Mouse (Mus musculus): ENCODE measurements around the gene Gbp7. TPM values are rescaled to one million over a fixed set of nuclear protein-coding genes. Genes with fewer than 3 reads are reported as not detected.

Gbp7 gene
- polyA plus RNA-seq, 1 experiment from 2014 or later: 1.5 TPM

DNA sequence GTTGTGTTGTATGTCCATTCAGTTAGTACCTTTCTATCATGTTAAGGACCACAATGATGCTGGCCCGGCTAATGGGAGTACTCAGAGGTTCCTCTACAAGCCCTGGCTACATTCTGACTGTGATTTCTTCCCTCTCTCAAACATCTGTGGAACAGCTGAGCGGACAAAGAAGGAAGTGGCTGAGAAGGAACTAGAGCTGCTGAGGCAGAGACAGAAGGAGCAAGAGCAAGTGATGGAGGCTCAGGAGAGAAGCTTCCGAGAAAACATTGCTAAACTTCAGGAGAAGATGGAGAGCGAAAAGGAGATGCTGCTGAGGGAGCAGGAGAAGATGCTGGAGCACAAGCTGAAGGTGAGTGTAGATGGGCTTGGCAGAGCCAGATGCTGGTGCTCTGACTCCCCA, 40.6 kb downstream of the Gbp7 start:
- ATAC-seq (ENCODE audit: low FRiP score): no peak
- no peaks in the 10 kb centered on the region for H3K4me1 ChIP-seq
- 90% methylated on average over 4 of the region's 4 CpGs for WGBS
- no peaks in the 10 kb centered on the region for H3K36me3 ChIP-seq
- no peak overlapping the region for H3K4me3 ChIP-seq
- no peak overlapping the region for H3K27ac ChIP-seq
- H3K27me3 ChIP-seq: no peaks in the 10 kb centered on the region
- H3K4me2 ChIP-seq (replicated peaks): no peak overlapping the region
- H3K9ac ChIP-seq: no peak overlapping the region
- no peaks in the 10 kb centered on the region for H3K9me3 ChIP-seq (replicated peaks)

DNA sequence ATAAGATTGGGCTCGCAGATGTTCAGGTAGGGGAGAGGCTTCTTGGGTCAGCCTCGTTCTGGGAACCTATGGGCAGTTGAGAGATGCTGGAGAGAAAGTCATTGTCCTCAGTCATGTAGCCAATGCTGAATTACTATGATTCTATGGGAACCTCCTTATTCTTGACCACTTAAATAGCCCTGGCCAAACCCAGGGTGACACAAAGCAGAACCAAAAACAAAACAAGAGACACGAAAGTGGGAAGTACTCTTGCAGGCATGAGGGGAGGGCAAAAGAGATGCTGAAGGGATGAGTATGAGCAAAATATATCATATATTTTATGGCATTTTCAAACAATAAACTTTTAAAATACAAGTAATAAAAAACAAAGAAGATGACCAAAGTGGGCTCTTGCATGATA, 47.0 kb downstream of the Gbp7 start:
- Histone ChIP-seq H3K4me3 (no peak overlapping the region), H3K27ac (no peak overlapping the region), H3K36me3 (no peaks in the 10 kb centered on the region), H3K4me1 (no peaks in the 10 kb centered on the region), H3K9ac (no peak overlapping the region), H3K9me3 (replicated peaks) (no peaks in the 10 kb centered on the region), H3K4me2 (replicated peaks) (no peak overlapping the region), H3K27me3 (no peaks in the 10 kb centered on the region)
- WGBS: 86% methylated on average over 3 of the region's 3 CpGs
- no peak for ATAC-seq (ENCODE audit: low FRiP score)

DNA sequence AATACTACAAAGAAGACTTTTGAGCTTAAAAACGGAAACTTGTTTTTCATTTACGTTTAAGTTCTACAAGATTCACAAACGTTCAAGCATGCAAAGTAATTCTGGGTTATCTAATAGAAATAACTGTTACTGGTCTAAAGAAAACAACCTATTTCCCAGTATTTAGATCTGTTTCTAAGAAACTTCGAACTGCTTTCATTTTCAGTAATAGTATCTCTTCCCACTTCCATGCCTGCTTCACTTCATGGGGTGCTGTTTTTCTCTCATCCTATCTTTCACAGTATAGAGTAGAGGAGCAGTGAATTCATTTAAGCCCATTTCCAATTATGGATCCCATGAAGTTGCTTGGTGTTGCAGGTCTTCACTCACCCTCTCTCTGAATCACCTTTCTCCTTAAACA, 48.2 kb downstream of the Gbp7 start:
- H3K4me3 ChIP-seq: no peak overlapping the region
- no peak overlapping the region for H3K4me2 ChIP-seq (replicated peaks)
- no peak overlapping the region for H3K9ac ChIP-seq
- H3K27ac ChIP-seq: no peak overlapping the region
- no peaks in the 10 kb centered on the region for H3K9me3 ChIP-seq (replicated peaks)
- 91% methylated on average over 4 of the region's 4 CpGs for WGBS
- ATAC-seq (ENCODE audit: low FRiP score): no peak
- H3K4me1 ChIP-seq: no peaks in the 10 kb centered on the region
- H3K27me3 ChIP-seq: no peaks in the 10 kb centered on the region
- H3K36me3 ChIP-seq: no peaks in the 10 kb centered on the region

DNA sequence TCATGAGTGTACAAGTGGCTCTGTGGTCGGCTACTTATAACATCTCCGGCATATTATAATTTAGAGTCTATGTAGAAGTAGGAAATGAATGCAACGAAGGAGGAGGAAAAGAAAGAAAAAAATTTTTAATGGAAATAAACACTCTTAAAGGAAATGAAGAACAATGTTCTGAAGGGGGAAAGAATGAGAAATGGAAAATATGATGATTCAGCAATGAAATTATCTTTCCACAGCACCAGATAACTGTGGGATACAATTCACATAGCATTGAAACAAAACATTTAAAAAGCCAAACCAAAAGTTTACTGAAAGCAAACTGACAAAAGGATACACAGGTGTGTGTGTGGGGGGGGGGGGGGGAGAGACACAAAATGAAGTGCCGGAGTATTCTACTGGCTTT, 52.9 kb downstream of the Gbp7 start:
- H3K27me3 ChIP-seq: no peaks in the 10 kb centered on the region
- H3K9me3 ChIP-seq (replicated peaks): no peaks in the 10 kb centered on the region
- ATAC-seq (ENCODE audit: low FRiP score): no peak
- H3K27ac ChIP-seq: no peak overlapping the region
- WGBS: 90% methylated on average over 4 of the region's 4 CpGs
- H3K9ac ChIP-seq: no peak overlapping the region
- no peaks in the 10 kb centered on the region for H3K4me1 ChIP-seq
- no peak overlapping the region for H3K4me2 ChIP-seq (replicated peaks)
- no peaks in the 10 kb centered on the region for H3K36me3 ChIP-seq
- H3K4me3 ChIP-seq: no peak overlapping the region

DNA sequence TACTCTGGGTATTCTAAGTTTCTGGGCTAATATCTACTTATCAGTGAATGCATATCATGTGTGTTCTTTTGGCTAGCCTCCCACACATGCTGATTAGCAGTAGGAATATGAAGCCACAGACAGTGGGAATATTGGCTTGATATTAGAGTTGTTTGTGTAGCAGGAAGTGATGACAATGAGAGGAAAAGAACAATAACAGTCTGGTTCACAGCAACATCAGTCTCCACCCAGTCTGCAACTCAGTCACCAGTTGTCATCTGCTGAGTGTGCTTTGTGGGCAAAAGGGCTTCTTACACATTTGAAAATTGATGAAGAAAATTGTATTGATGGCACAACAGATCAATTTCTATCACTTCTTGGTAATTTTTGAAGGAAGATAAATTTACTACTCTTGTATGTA, 57.2 kb downstream of the Gbp7 start:
- Histone ChIP-seq H3K4me3 (no peak overlapping the region), H3K27me3 (no peaks in the 10 kb centered on the region), H3K4me1 (no peaks in the 10 kb centered on the region), H3K9me3 (replicated peaks) (no peaks in the 10 kb centered on the region), H3K4me2 (replicated peaks) (no peak overlapping the region), H3K27ac (no peak overlapping the region), H3K36me3 (no peaks in the 10 kb centered on the region), H3K9ac (no peak overlapping the region)
- ATAC-seq (ENCODE audit: low FRiP score): no peak

DNA sequence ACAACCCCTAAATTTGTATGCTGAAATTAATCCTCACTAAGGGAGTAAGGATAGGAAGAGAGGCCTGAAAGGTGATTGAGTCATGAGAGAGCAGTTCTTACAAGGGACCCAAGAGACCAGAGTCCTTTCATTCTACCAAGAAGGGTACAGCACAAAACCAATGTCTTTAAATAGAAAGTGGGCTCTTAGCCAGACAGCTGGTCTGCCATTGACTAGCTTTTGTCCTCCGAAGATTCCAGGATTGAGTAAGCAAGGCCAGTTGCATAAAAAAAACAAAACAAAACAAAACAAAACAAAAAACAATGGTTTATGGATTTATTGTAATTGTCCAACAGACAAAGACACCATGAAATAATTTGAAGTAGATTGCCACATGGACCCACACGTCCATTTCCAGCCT, 58.7 kb downstream of the Gbp7 start:
- Histone ChIP-seq H3K36me3 (no peaks in the 10 kb centered on the region), H3K9ac (no peak overlapping the region), H3K4me3 (no peak overlapping the region), H3K27ac (no peak overlapping the region), H3K9me3 (replicated peaks) (no peaks in the 10 kb centered on the region), H3K4me1 (no peaks in the 10 kb centered on the region), H3K4me2 (replicated peaks) (no peak overlapping the region), H3K27me3 (no peaks in the 10 kb centered on the region)
- ATAC-seq (ENCODE audit: low FRiP score): no peak
- 82% methylated on average over 2 of the region's 2 CpGs for whole genome bisulfite sequencing

DNA sequence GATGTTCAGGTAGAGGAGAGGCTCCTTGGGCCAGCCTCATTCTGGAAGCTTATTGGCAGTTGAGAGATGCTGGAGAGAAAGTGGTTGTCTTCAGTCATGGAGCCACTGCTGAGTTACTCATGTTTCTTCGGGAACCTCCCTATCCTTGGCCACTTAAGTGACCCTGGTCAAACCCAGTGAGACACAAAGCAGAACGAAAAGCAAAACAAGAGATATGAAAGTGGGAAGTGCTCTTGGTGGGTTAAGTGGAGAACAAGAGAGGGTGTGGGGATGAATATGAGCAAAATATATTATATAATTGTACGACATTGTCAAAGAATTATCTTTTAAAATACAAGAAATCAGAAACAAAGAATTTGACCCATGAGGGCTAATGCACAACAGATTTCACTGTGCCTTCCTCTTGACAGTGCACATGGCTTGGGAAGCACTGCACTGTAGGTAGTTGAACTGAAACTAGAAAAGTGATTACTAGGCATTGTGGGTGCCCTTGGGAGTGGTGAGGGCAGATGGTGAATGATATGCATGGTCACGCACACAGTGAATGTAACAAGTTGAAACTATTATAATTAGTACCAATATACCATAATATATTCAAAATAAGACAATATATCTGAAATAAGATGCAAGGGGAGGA, 60.4 kb downstream of the Gbp7 start:
- Histone ChIP-seq H3K27ac (no peak overlapping the region), H3K36me3 (no peaks in the 10 kb centered on the region), H3K9ac (no peak overlapping the region), H3K4me1 (no peaks in the 10 kb centered on the region), H3K4me3 (no peak overlapping the region), H3K4me2 (replicated peaks) (no peak overlapping the region), H3K27me3 (no peaks in the 10 kb centered on the region), H3K9me3 (replicated peaks) (no peaks in the 10 kb centered on the region)
- no peak for ATAC-seq (ENCODE audit: low FRiP score)
- WGBS: 81% methylated on average over 4 of the region's 4 CpGs

DNA sequence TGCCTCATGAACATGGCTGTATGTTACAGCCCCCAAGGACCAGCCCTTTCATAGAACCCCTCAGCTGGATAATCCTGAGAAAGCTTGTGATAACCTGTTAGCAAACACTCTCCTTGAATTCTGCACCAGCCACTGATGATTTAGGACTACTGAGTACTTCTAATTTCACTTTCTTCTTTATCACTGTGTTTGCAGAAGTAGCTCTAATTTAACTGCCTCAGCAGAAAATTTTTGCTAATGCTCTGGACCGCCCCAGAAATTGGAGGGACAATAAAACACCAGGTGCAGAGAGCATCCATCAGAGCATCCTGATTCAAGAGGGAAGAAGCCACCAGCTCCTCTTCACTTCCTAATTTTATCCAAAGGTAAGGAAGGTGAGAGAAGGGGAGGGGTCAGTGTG, 64.4 kb downstream of the Gbp7 start, which contains the start of gene Gbp2b:
TSS of gene Gbp2b (plus strand) at position 301 of the 400 bp plus-strand sequence.
- no peak within 1 kb of the TSS for H3K4me3 ChIP-seq
- H3K9ac ChIP-seq: no peak within 1 kb of the TSS
- no peaks in the 10 kb centered on the region for H3K9me3 ChIP-seq (replicated peaks)
- no peak within 1 kb of the TSS for H3K4me2 ChIP-seq (replicated peaks)
- H3K36me3 ChIP-seq: no peaks in the 10 kb centered on the region
- H3K27ac ChIP-seq: no peak within 1 kb of the TSS
- 74% methylated on average over 1 of the region's 1 CpGs for WGBS
- H3K4me1 ChIP-seq: no peaks in the 10 kb centered on the region
- no peak for ATAC-seq (ENCODE audit: low FRiP score)
- H3K27me3 ChIP-seq: no peaks in the 10 kb centered on the region

DNA sequence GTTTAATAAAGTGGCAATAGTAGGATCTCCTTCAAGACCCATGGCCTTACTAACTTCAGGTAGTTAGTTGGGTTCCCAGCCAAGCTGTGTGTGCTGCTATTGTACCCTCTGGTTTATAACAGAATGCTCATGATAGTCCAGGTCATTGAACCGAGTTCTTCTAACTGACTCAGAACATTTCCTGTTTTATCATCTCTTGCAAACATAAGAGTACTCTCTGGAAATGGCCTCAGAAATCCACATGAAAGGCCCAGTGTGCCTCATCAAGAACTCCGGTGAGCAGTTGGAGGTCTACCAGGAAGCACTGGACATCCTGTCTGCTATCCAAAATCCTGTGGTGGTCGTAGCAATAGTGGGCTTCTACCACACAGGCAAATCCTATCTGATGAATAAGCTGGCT, 67.8 kb downstream of the Gbp7 start:
- no peaks in the 10 kb centered on the region for H3K36me3 ChIP-seq
- no peak for ATAC-seq (ENCODE audit: low FRiP score)
- no peak overlapping the region for H3K9ac ChIP-seq
- no peaks in the 10 kb centered on the region for H3K4me1 ChIP-seq
- no peak overlapping the region for H3K27ac ChIP-seq
- WGBS: 75% methylated on average over 3 of the region's 3 CpGs
- H3K27me3 ChIP-seq: no peaks in the 10 kb centered on the region
- H3K9me3 ChIP-seq (replicated peaks): no peaks in the 10 kb centered on the region
- H3K4me3 ChIP-seq: no peak overlapping the region
- no peak overlapping the region for H3K4me2 ChIP-seq (replicated peaks)

Other genes starting within 250 kb of the Gbp7 start
- 20.2 and 21.9 TPM in 2 replicates for gene Pdlim5, start 134.6 kb upstream of the Gbp7 start, polyA plus RNA-seq (2016; fragmentation: Nextera tagmentation; extraction: Ambion mirVana)
- 0.05 TPM in 1 of 2 replicates, not detected in the other for gene Gbp5, start 36.4 kb upstream of the Gbp7 start, polyA plus RNA-seq (2016; fragmentation: Nextera tagmentation; extraction: Ambion mirVana)
- 0.97 and 1.0 TPM in 2 replicates for gene Gbp3, start 29.7 kb downstream of the Gbp7 start, polyA plus RNA-seq (2016; fragmentation: Nextera tagmentation; extraction: Ambion mirVana)
- not detected in 2 replicates for gene Gbp2b, start 64.5 kb downstream of the Gbp7 start, polyA plus RNA-seq (2016; fragmentation: Nextera tagmentation; extraction: Ambion mirVana)
- gene Gbp2, start 90.3 kb downstream of the Gbp7 start, polyA plus RNA-seq (2016; fragmentation: Nextera tagmentation; extraction: Ambion mirVana): 0.40 and 0.73 TPM in 2 replicates
- 10.2 and 11.9 TPM in 2 replicates for gene Kyat3, start 170.7 kb downstream of the Gbp7 start, polyA plus RNA-seq (2016; fragmentation: Nextera tagmentation; extraction: Ambion mirVana)
- 88.1 and 94.1 TPM in 2 replicates for gene Gtf2b, start 234.7 kb downstream of the Gbp7 start, polyA plus RNA-seq (2016; fragmentation: Nextera tagmentation; extraction: Ambion mirVana)

Data from hindbrain, embryonic 12.5 days (tissue).